Mouse (Mus musculus) layer of hippocampus, adult 18-20 months (tissue): ENCODE results near the gene Ucp2. TPM values are rescaled to one million over a fixed set of nuclear protein-coding genes. Genes with fewer than 3 reads are reported as not detected.

Experiments
- DNase-seq, 2 experiments: peaks; one replicate each; pipeline ENCODE4 v3.0.0; 2022; ENCODE audit warnings: low spot score in 2 of 2
- long read RNA-seq: library from polyadenylated mRNA; stranded (forward); transcript quantifications from one replicate; pipeline ENCODE4 v2.0.0, GENCODE M21; 2021
- total RNA-seq, 2 experiments: library from RNA; stranded (reverse); gene quantifications; 2 replicates each; pipeline ENCODE4 v1.2.3; 2021

Gene Ucp2
- total RNA-seq, result 10 to 100 TPM; 60.5 to 73.3 TPM
- long read RNA-seq, transcript Ucp2-202 (8 exons, 3,988 nt), result major isoform, 15 of 19 reads
- long read RNA-seq, partial matches to known transcripts, result 3 of 19 reads
- long read RNA-seq, other reads (novel, unspliced or antisense), result 1 of 19 reads

DNA sequence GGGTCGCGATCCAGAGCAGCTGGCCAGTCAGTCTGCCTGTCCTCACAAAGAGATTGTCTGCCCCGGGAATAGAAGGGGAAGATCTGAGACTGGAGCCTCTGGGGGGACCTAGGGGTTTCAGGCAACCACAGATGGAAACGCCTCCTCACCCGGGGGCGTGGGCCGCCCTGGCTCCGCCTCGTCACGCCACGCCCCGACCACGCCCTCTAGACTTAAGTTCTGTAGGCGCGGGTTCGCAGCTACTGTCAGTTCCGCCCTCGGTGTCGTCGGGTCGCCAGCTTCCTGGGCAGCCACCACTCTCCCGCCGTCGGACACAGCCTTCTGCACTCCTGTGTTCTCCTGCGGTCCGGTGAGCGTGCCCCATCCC lies at the start of gene Ucp2:
TSS of gene Ucp2 (plus strand) at position 221 of the 367 bp plus-strand sequence.
- peak; percentile 42 to 51 for DNase-seq

DNA sequence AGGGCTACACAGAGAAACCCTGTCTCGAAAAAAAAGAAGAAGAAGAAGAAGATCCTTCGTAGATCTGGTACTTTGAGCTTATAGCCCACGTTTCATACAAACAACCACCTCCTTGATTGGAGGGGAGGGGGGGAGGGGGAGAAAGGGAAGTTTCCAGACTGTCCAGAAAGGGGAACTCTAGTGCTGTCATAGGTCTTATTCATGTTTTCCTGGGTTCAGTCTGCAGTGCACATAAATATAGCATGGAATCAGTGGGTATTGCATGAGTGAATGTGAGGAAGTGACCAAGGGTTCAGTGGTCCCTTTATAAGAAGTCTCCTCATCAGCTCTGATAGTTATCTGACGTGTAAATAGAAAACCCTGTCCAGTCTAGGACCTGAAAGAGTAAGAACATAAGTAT lies 49.4 kb upstream of the Ucp2 start:
- DNase-seq, result no peak

DNA sequence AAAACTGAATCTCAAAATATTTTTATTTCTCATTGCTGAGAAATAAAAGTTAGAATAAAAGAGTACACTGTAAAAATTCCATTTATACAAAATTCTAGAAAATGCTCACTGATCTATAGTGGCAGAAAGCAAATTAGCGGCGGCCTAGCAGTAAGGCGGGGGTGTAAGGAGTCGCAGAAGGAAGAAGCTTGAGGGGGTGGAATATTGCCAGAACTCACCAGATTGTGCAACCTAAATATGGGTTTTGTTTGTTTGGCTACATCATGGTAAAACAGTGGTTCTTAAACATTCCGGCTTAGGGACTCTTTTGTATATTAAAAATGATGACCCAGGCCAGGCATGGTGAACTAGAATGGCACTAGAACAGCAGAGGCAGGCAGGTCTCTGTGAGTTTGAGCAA lies 46.9 kb upstream of the Ucp2 start:
- DNase-seq, result no peak

DNA sequence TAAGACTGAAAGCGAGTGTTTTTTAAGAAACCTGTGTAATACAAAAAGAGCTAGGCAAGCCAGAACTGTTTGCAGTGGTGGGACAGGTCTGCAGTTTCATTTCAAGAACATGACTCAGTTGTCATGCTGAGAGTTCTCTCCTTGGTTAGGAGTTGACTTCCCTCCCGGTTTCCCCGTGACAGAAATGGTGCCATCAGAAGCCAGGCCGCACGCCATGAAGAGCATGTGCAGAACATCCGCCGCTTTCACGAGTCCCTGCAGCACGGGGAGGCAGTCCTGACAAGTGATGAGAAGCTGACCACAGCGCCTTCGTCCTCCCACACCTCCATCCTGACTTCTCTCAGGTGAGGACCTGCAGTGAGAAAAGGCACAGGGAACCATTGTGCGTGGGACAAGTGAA lies 44.6 kb upstream of the Ucp2 start:
- no peak for DNase-seq

DNA sequence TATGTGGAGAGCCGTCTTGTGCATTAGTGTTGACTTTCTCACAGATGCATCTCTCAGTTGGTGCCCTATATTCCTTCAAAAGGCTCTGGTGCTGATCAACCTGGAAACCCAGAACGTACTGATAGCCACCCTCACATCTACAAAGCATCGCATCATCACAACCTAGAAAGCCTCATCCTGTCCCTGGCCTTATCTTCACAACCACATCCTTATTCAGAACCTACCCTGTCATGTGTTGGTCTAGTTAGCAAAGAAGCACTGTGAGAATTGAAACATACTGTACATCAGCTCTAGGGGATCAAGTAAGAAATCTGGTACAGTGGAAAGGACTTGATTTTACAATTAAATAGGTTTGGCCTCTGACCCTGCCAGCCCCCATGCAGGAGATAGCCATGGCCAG lies 44.2 kb upstream of the Ucp2 start:
- no peak for DNase-seq

DNA sequence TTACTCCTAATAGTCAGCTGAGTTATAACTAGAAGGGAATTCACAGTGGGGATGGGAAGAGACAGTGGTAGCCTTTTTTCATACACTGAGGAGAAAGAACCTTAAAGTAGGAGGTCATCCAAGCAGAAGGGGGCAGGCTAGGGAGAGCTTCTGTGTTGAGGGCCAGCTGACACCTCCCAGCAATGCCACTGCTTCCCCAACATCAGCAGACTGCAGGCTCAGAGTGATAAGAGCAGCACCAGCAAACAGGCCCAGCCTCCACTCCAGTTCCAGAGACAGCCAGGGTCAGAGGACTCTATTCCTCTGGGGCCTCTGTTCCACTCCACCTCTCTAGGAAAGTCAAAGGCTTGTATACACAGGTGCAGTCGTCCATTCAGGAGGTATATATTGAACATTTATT lies 35.0 kb upstream of the Ucp2 start:
- no peak for DNase-seq

DNA sequence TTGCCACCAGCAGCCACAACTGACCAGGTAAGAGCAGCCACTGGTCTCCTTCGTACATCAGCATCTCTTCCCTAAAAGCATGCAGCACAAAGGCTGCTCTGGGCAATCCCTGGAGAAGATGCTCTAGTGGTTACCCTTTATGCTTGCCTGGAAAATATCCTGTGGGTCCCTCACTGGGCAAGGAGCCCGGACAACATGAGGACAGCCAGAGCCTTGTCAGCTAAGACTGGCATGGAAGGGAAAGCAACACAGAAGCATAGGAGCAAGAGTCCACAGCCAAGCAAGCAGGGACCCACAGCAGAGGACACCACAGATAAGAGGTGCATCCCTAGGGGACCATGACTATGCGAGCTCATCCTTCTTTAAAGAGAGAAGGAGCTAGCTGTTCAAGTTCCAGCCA lies 33.3 kb upstream of the Ucp2 start:
- no peak for DNase-seq

DNA sequence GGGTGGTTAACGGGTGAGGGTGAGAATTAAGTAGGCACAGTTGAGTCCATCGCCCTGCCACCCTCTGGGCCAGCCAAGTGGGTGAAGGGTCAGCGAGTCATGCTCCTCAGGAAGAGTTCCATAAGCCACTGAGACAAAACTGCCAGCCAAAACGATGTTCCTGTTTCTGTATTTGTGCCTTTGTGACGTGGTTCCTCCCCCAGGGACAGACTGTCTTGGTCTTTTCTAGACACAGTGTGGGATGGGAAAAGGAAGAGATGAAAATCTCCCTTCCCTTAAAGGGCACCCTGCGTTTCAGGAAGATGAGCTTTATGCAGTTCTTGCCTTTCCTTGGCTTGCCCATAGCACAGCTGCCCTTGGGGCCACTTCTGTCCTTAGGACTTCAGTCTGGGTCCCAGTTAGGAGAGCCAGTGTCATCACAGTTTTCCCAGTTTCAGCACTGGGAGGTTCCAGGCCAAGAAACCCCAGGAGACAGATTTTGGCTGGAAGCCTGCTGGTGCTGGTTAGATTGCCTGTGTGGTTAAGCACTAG lies 31.5 kb upstream of the Ucp2 start:
- peak; percentile 38 to 65 for DNase-seq

DNA sequence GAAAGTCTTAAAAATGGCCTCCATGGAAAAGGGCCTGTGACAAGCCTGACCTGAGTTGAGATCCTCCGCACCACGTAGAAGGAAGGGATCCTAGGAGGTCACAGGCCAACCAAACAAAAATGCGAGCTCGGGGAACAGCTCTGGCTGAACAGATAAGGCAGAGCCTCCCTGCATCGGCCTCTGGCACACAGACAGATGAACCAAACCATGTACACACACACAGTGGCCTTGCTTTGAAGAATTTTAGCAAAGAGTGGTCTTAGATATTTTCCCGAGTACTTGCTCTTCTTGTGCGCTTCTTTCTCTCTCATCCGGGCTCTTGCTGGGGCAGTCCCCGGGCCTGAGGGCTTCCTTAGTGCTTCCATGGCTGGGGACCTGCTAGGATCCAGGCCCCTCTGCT lies 29.9 kb upstream of the Ucp2 start:
- DNase-seq, result no peak

DNA sequence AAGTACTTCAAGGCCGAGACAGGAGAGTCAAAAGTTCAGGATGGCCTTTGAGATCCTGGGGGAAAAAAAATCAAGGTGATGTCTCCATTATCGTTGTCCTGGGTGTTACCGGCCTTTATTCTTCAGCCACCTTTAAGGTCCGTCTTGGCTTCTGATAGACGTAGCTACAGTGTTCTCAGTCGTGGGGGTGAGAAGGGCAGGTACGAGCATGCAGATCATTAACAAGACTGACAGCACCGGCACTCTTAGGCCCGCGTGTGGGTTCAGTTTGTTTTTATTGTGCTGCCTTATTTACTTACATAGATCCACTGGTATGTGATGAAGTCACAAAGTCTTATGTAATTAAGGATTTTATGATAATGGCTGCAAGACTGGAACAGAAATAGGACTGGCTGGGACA lies 29.4 kb upstream of the Ucp2 start:
- DNase-seq, result no peak

DNA sequence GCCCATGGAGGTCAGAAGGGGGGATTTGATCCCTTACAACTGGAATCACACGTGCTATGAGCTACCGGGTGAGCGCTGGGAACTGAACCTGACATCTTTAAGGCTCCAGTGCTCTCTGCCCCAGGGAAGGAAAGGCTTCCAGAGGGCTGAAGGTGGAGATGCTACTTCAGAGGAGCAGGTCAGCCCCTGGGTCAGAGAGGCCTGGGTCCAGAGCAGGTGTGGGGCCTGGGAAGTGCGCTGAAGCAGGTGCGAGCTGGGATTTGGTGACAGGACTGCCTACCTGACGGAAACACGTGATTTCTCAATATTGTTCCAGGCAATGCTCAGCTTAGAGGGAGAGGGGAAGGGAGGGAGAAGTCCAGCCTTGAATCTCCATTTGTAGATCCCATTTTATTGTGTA lies 28.9 kb upstream of the Ucp2 start:
- no peak for DNase-seq

DNA sequence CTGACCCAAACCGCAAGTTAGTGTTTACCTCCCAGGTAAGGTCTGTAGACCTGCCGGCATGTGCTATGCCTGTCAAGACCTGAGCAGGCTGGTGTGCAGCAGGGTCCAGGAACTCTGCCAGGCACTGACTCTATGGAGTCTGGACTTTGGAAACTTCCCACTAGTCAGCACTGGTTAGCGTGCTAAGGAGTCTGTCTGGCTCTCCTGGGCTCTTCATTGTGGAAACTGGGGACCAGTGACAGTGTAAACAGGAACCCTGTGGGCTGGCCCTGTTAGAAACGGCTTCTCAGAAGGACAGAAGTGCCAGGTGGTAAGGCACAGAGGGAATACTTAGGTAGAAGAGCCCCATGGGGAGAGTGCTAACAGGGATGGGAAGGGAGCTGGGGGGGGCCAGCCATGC lies 27.9 kb upstream of the Ucp2 start:
- no peak for DNase-seq

DNA sequence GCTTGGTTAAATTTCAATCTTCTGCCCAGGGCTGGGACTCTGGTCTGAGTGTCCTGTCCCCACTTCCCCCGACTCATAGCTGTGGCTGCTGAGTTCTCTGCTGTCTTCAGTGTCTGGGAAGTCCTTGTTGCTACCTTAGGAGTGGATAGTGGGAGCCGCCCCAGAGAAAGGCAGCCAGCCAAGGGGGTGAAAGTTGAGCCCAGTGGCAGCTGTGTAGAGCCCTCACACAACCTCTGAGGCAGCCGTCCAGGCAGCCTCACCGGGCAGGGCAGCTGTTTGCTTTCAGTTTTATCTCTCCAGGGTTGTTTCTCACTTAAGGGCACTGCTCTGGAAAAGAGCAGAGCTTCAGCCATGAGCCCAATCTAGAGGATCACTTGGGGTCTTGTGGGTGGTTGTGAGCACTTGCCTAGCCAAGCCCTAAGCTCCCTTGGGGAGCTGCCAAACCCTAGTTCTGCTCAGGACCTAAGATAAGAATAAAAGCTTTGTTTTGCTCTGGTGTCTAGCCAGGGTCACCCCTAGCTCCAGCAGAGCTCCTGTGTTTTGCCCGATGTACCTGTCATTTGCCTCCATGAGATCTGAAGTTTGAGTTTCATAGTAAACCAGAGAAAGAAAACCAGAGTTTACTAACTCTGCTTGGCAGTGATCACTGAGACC lies 27.4 kb upstream of the Ucp2 start:
- DNase-seq, result no peak

DNA sequence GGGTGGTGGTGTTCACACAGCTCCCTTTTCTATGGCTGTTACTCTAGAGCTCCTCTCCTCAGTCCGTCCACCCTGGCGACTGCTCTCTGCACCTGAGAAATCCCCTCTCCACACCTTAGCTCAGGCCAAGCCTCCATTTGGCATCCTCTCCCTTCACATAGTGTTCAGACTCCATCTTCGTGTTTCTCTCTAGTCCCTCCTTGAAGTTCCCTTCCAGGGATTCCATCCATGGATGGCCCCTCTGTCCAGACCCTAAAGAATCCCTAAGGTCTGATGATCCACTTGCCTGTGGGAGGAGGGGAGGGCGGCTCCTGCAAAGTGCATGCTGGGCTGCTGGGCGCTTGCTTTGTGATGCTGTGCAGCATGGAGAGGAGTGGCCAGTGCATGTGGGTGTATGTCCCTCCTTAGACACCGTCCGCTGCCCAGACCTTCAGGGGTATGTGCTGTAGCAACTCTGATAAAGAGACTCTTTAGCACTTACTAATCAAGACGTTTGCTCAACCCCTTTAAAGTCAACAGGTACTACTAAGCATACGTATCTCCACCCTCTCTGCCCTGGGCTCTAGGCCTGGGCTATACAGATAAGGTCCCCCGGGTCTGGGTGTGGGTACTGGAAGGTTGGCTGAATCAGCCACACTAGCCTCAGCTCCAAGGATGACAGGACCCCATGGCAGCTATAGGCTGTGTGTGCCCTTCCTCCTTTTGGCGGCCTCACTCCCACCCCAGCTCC lies 26.2 kb upstream of the Ucp2 start:
- DNase-seq, result no peak

DNA sequence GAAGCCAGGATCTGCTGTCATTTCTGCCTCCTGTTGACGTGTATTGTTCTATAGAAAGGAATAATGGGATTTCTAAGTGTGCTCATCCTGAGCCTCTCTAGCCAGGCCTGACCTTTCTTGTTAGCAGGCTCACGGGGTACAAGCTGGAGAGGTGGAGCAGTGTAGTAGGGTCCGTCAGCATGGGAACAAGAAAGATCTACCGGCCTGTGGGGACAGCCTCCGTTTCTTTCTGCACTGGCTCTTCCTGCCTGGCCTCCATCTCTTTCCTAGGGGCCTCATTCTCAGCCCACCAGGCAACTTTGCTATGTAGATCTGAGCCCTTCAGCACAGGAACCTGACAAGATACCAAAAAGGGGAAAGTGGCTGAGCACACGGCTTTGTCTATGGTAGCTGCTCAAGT lies 24.4 kb upstream of the Ucp2 start:
- no peak for DNase-seq

DNA sequence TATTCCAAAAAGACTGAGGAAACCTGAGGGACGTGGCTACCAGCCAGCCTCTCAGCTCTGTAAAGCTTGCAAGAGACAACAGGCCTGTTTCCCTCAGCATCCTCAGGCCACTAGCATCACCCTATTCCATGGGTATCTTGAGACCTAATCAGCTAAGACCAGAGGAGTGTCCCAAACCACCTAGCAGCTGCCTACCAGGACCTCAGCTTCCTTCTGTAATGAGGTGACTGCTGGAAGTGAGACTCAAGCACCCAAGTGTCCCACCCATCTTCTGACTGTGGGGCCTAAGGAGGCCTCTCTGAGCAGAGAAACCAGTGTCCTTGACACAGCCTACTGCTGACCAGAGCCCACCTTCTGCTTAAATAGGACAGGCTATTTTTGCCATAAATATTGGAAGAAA lies 23.6 kb upstream of the Ucp2 start:
- DNase-seq, result no peak

DNA sequence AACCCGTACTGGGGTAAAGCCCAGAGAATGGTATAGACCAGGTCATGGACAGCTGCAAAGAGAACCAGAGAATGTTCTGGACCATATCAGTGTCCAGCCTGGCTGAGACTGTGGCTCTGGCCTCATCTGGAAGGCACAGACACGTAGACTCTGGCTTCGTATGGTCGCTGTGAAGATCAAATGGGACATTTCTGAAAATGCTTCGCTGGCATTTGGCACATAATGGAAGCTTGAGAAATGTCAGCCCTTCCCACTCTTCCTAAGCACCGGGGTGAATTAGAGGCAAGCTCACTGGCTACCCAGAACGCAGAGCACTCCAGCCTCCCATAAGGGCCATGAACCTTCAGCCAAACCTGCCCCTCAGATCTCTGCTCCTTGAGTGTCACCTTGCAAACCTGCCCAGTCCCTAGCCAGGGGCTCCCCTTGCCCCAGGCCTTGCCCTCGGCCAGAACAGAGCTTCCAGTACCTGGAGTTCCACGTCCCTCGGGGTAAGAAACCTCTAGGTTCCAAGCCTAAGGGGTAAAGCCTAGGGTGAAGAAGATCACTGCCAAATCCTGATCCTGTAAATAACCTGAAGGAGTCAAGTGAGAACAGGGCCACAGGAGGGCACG lies 22.2 kb upstream of the Ucp2 start:
- no peak for DNase-seq

DNA sequence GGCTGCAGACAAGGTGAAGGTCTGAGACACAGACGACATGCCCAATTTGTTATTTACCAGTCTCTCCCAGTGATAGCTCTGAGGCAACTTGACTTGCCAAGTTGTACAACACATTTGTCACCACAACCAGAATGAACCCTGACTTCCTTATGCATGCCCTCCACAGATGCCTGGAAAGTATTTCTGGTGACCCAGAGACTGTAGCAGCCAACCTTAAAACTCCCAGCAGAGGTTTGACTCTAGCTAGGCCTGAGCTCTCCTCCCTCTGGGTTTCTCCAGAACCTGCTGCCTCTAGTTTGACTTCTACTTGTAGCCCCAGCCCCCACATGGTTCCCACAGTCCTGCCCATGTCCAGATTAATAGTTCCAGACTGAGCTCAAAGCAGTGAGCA lies 21.7 kb upstream of the Ucp2 start:
- no peak for DNase-seq

DNA sequence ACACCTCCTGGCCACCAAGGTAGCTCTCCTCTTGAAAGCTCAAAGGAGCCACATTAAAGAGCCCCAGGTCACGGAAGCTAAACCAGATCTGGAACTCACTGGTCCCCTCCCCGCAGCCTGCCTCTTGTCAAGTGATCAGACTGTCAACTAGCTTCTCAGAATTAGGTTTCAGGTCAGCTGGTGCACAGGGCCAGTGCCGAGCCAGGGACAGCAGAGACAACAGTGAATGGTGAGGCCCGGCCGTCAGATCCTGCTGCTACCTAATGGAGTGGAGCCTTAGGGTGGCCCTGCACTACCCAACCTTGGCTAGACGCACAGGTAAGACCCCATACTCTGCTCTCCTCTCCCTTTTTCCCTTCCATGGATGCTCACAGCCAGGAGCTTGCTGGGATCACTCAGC lies 20.4 kb upstream of the Ucp2 start, which contains the start of gene Ucp3:
TSS of gene Ucp3 (plus strand) at position 214 of the 400 bp plus-strand sequence.
- no peak for DNase-seq

DNA sequence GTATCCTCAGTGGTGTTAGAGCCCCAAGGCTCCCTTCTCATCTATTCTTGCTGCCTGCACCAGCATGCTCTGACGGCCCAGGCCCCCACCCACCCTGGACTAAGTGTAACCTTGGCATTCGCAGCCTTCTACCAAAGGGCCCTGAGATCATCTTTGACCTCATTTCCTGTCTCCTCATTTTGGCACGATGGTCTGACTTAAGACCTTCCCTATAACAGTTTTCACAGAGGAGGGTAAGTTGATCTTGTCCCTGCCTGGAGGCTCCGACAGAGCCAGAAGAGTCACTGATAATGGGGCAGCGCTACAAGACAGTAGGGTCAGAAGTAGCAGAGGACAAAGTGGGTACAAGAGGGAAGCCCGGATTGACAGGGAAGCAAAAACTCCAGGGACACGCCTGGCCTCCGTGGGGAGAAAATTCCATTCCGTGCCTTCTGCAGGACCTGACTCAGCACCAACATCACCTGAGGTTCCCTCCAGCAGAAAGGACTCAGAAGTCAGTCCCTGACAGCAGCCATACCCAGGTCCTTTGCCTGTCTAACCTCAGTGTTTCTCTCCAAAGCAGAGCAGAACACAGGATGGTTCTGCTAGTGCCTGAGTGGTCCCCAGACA lies 19.2 kb upstream of the Ucp2 start:
- DNase-seq, result no peak

DNA sequence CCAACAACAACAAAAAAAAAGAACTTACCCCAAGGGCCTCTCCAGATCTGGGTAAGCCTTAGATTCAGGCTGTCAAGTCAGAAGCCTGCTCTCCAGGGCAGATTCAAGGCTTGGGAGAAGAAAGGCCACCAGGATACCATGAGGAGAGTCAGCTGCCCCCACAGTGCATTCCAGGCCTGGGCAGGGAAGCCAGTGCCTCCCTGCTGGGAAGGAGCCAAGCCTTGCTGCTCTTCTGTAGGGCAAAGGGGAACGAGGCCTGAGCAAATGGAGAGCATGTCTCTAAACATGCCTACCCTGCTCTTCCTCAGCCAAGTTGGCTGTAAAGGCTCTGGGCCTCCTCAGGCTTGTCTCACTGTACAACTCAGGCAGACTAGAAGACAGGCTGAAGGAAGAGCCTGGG lies 18.5 kb upstream of the Ucp2 start:
- DNase-seq, result no peak
